ENCODE assay signal across 12 mouse cellular contexts in genomic region chrX:85932991-85933390, GRCm38 (mm10).
DNase-seq lines count a peak whose midpoint lies in the region; ATAC-seq and TF ChIP-seq lines count a peak whose summit lies in the region.
"Had no signal": no experiment of that assay in that cellular context is flagged by ENCODE, and none has a peak within 500 bp of the region (broad histone marks: within the 10 kb centered on the region; RNA-seq: fewer than 3 reads in every experiment).

No protein-coding gene starts in this region.

- TF ChIP-seq EP300 in CH12.LX (IDR thresholded peaks at IDR 0.05; ENCODE audit: low read length) = no peak

- no peaks in the 10 kb centered on the region for H3K79me2 ChIP-seq in CH12.LX (replicated peaks; ENCODE audit: control insufficient read depth, extremely low read depth, insufficient read depth, poor library complexity, severe bottlenecking)

- no peaks in the 10 kb centered on the region for H3K9me3 ChIP-seq in kidney, embryonic 14.5 days (ENCODE audit: control insufficient read depth, low read length)
- no peaks in the 10 kb centered on the region for H3K9me3 ChIP-seq in CH12.LX (replicated peaks; ENCODE audit: low read length)

- no peaks in the 10 kb centered on the region for H3K4me1 ChIP-seq in kidney, embryonic 14.5 days (ENCODE audit: control insufficient read depth, insufficient read depth, low read length)
- no peaks in the 10 kb centered on the region for H3K4me1 ChIP-seq in CH12.LX (ENCODE audit: control insufficient read depth in 1 of 2, insufficient read depth in 2 of 2)

- in situ Hi-C loops in CH12.LX (cut with MboI; ENCODE audit: low pct_ligation_motif_present, low pct_unique_long_range_greater_than_20kb, low sequenced_read_pairs) = no loop called here

- dilution Hi-C loops in CH12.LX (cut with MboI; ENCODE audit: extremely low pct_ligation_motif_present, extremely low pct_unique_long_range_greater_than_20kb, low sequenced_read_pairs) = no loop called here

- TF ChIP-seq RAD21 in CH12.LX (IDR thresholded peaks at IDR 0.05; ENCODE audit: low read depth, low read length) = peak; percentile 68

- H3K4me3 ChIP-seq in kidney, embryonic 14.5 days (ENCODE audit: low read length) = no peak overlapping the region
- no peak overlapping the region for H3K4me3 ChIP-seq in CH12.LX (replicated peaks in 1 of 3; ENCODE audit: low read depth in 2 of 3, low read length in 2 of 3, poor library complexity in 1 of 3)

- no peaks in the 10 kb centered on the region for H3K36me3 ChIP-seq in kidney, embryonic 14.5 days (ENCODE audit: control insufficient read depth, insufficient read depth, low read length)
- no peaks in the 10 kb centered on the region for H3K36me3 ChIP-seq in CH12.LX (replicated peaks in 1 of 2; ENCODE audit: control insufficient read depth in 1 of 2, insufficient read depth in 1 of 2, low read length in 1 of 2)

- no peak overlapping the region for H3K9ac ChIP-seq in kidney, embryonic 14.5 days (ENCODE audit: low read depth, low read length)
- H3K9ac ChIP-seq in CH12.LX (ENCODE audit: insufficient read depth, low read depth) = no peak overlapping the region

- peak in 1 of 2 experiments; percentile 56; a peak in 2 of 4 replicates for TF ChIP-seq CTCF in CH12.LX (conservative IDR thresholded peaks at IDR 0.05 in 1 of 2, IDR thresholded peaks at IDR 0.05 in 1 of 2; ENCODE audit: low read depth in 2 of 2, low read length in 2 of 2)

- WGBS in kidney, embryonic 14.5 days = 14% methylated on average over 2 of the region's 2 CpGs

- no peak for TF ChIP-seq POLR2A in CH12.LX (IDR thresholded peaks at IDR 0.05; ENCODE audit: low read depth, low read length)

- DNase-seq in kidney, adult 9 months = peak; percentile 27
- DNase-seq in 3T3-L1 (ENCODE audit: low read depth, low spot score) = peak; percentile 51
- DNase-seq in CH12.LX (ENCODE audit: extremely low read depth) = peak; percentile 23
- peak; percentile 10 for DNase-seq in c-Kit-positive CD71-positive TER-119-positive erythroid progenitor cells, embryonic 14.5 days (ENCODE audit: low spot score)
- DNase-seq in urinary bladder, postnatal 4 days (ENCODE audit: low spot score in 2 of 2) = no peak
- DNase-seq in urinary bladder, adult 18-20 months (ENCODE audit: low spot score in 2 of 2) = no peak
- DNase-seq: cerebellum, postnatal 25 days; heart, postnatal 36 days; lung, postnatal 10 days; thymus, postnatal 4 days had no signal

- ATAC-seq in kidney, embryonic 14.5 days (ENCODE audit: low FRiP score, low TSS enrichment) = no peak
- no peak for ATAC-seq in inflammation-experienced regulatory T-cells, adult 6 months

- no peak overlapping the region for H3K4me2 ChIP-seq in kidney, embryonic 14.5 days (replicated peaks; ENCODE audit: low read depth, low read length)
- H3K4me2 ChIP-seq in CH12.LX (ENCODE audit: insufficient read depth, low read depth, poor library complexity, severe bottlenecking) = no peak overlapping the region

- no peaks in the 10 kb centered on the region for H3K27me3 ChIP-seq in kidney, embryonic 14.5 days (ENCODE audit: control insufficient read depth, insufficient read depth, low read length)
- H3K27me3 ChIP-seq in CH12.LX (replicated peaks) = no peaks in the 10 kb centered on the region

- no peak overlapping the region for H3K27ac ChIP-seq in kidney, embryonic 14.5 days (ENCODE audit: low read depth, low read length)
- H3K27ac ChIP-seq in CH12.LX (ENCODE audit: insufficient read depth, low read depth) = no peak overlapping the region

TF ChIP-seq in CH12.LX, 34 proteins besides CTCF, POLR2A, EP300 and RAD21:
- TF ChIP-seq ZC3H11A (IDR thresholded peaks at IDR 0.05; ENCODE audit: low read depth, low read length) = no peak
- no peak for TF ChIP-seq IRF4 (IDR thresholded peaks at IDR 0.05; ENCODE audit: low read depth, low read length)
- TF ChIP-seq SMC3 (IDR thresholded peaks at IDR 0.05; ENCODE audit: low read depth, low read length) = peak; percentile 33
- TF ChIP-seq POLR2AphosphoS2 (IDR thresholded peaks at IDR 0.05; ENCODE audit: low read depth, low read length) = no peak
- no peak for TF ChIP-seq CHD1 (IDR thresholded peaks at IDR 0.05; ENCODE audit: low read depth, low read length)
- no peak for TF ChIP-seq HCFC1 (IDR thresholded peaks at IDR 0.05; ENCODE audit: low read depth, low read length)
- no peak for TF ChIP-seq NRF1 (IDR thresholded peaks at IDR 0.05; ENCODE audit: low read depth, low read length)

Comparison
In these comparisons a context has a peak if more than half of its experiments do, and no peak if none do; other contexts are left out.
1. DNase-seq: peak in kidney, adult 9 months (single experiment), 3T3-L1 (single experiment), CH12.LX (single experiment) and c-Kit-positive CD71-positive TER-119-positive erythroid progenitor cells, embryonic 14.5 days (single experiment); none in urinary bladder, postnatal 4 days (0 of 2) and urinary bladder, adult 18-20 months (0 of 2).